Mouse (Mus musculus): ENCODE data around the gene Tmem185a. TPM values are rescaled to one million over a fixed set of nuclear protein-coding genes. Genes with fewer than 3 reads are reported as not detected.
A peak's percentile ranks its signal among the peaks of the same experiment; 100 is the strongest.
"Not testable (repeated sequence)": the region's sequence is repeated elsewhere in the genome, so short reads cannot be mapped to it uniquely, and the experiment has no call there.

Gene Tmem185a
- polyA plus RNA-seq (2014; fragmentation: Nextera tagmentation; extraction: Ambion mirVana) = 32.7 and 39.3 TPM in 2 replicates

DNA sequence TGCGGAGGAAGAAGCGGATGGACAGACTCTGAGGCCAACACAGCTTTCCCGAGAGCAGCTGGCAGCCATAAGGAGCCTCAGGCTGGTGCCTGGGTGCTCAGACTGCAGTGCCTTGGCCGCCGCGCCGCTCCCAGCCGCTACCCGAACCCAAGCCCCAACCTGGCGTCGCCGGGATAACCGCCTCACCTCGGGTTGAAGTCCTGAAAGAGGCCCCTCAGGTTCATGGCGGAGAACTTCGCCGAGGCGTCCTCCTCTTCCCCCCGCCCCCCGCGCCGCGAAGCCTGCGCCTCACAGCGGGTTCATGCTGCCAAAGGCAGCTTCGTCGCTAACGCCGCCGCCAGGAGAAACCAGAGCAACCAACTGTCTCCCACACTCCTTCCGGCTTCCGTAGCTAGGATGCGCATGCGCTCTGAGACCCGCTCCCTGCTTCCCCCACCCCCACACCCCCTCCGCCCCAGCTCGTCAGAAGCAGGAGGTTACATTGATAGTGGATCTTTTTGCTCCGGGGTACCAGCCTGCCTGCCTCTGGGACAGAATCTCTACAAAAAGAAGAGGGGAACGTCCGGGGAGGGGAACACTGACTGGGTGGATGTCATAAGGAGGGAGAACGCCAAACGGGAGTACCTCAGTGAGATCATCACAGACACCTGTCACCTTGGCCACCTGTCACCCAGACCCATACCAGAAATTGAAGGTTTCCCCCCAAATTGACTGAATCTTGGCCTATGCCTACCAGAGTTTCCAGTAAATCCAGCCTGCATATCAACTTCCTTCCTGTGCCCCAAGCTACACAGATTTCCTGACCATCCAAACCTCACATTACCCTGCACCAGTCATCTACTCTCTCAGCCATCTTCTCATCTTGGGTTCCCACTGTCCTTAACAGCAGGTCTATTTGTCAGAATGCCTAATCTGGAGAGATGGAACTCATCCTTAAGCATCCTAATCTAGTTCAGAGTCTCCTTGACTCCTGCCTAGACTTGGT is at the start of gene Tmem185a:
Tmem185a (minus strand) TSS at position 389 of the 985 bp plus-strand sequence.
- H3K36me3 ChIP-seq (ENCODE audit: control insufficient read depth, insufficient read depth, low read length) = no peaks in the 10 kb centered on the region
- peak; percentile 96 for ATAC-seq (ENCODE audit: low FRiP score, low TSS enrichment)
- H3K4me3 ChIP-seq (ENCODE audit: low read length) = peak within 1 kb of the TSS; percentile 53
- peak within 1 kb of the TSS; percentile 65 for H3K9ac ChIP-seq (ENCODE audit: low read depth, low read length)
- H3K9me3 ChIP-seq (ENCODE audit: control insufficient read depth, low read length) = no peaks in the 10 kb centered on the region
- H3K4me1 ChIP-seq (ENCODE audit: control insufficient read depth, insufficient read depth, low read length) = no peaks in the 10 kb centered on the region
- H3K4me2 ChIP-seq (replicated peaks; ENCODE audit: low read depth, low read length) = peak within 1 kb of the TSS; percentile 49
- 28% methylated on average over 40 of the region's 42 CpGs for WGBS
- H3K27ac ChIP-seq (ENCODE audit: low read depth, low read length) = peak within 1 kb of the TSS; percentile 55; the same call in 1 of the 2 replicates
- no peaks in the 10 kb centered on the region for H3K27me3 ChIP-seq (ENCODE audit: control insufficient read depth, insufficient read depth, low read length)

GRCm38 (mm10) chrX:70514413-70514812 is 37.4 kb upstream of the Tmem185a start:
- not testable (repeated sequence) for H3K9ac ChIP-seq (ENCODE audit: low read depth, low read length); H3K27ac ChIP-seq (ENCODE audit: low read depth, low read length); ATAC-seq (ENCODE audit: low FRiP score, low TSS enrichment); H3K4me1 ChIP-seq (ENCODE audit: control insufficient read depth, insufficient read depth, low read length); H3K4me2 ChIP-seq (replicated peaks; ENCODE audit: low read depth, low read length); H3K36me3 ChIP-seq (ENCODE audit: control insufficient read depth, insufficient read depth, low read length); H3K9me3 ChIP-seq (ENCODE audit: control insufficient read depth, low read length); H3K27me3 ChIP-seq (ENCODE audit: control insufficient read depth, insufficient read depth, low read length); H3K4me3 ChIP-seq (ENCODE audit: low read length)
- 61% methylated on average over 3 of the region's 3 CpGs for WGBS

- H3K9ac ChIP-seq (ENCODE audit: low read depth, low read length); H3K27ac ChIP-seq (ENCODE audit: low read depth, low read length); ATAC-seq (ENCODE audit: low FRiP score, low TSS enrichment); H3K27me3 ChIP-seq (ENCODE audit: control insufficient read depth, insufficient read depth, low read length); H3K4me1 ChIP-seq (ENCODE audit: control insufficient read depth, insufficient read depth, low read length); H3K9me3 ChIP-seq (ENCODE audit: control insufficient read depth, low read length); H3K4me3 ChIP-seq (ENCODE audit: low read length); H3K4me2 ChIP-seq (replicated peaks; ENCODE audit: low read depth, low read length); H3K36me3 ChIP-seq (ENCODE audit: control insufficient read depth, insufficient read depth, low read length): not testable (repeated sequence)
- no CpG with 5 or more reads among the region's 1 CpGs for WGBS
Observed at GRCm38 (mm10) chrX:70487328-70487727, 10.3 kb upstream of the Tmem185a start.

GRCm38 (mm10) chrX:70482154-70482553 is 5.2 kb upstream of the Tmem185a start:
- H3K9me3 ChIP-seq (ENCODE audit: control insufficient read depth, low read length) = no peaks in the 10 kb centered on the region
- no peaks in the 10 kb centered on the region for H3K27me3 ChIP-seq (ENCODE audit: control insufficient read depth, insufficient read depth, low read length)
- no peaks in the 10 kb centered on the region for H3K36me3 ChIP-seq (ENCODE audit: control insufficient read depth, insufficient read depth, low read length)
- ATAC-seq (ENCODE audit: low FRiP score, low TSS enrichment) = no peak
- 76% methylated on average over 2 of the region's 2 CpGs for WGBS
- H3K4me1 ChIP-seq (ENCODE audit: control insufficient read depth, insufficient read depth, low read length) = no peaks in the 10 kb centered on the region
- no peak overlapping the region for H3K4me2 ChIP-seq (replicated peaks; ENCODE audit: low read depth, low read length)
- no peak overlapping the region for H3K4me3 ChIP-seq (ENCODE audit: low read length)
- H3K27ac ChIP-seq (ENCODE audit: low read depth, low read length) = no peak overlapping the region
- no peak overlapping the region for H3K9ac ChIP-seq (ENCODE audit: low read depth, low read length)

DNA sequence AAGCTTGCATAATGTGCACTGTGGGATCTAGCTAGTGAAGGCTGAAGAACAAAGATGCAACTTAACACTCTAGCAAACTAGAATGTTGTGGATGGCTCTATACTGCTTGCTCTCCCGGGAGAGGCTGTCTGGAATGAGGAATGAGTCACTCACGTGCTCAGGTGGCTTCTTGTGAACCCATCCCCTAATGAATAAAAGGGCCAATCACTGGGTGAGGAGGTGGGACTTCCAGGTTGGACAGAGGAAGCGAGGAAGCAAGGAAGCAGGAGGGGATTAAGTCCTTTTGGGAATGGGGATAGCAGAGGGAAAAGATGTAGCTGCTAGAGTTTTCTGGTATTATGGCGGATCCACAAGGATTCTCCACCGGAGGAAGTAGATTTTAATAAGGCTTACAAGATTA is 1.7 kb upstream of the Tmem185a start:
- Histone ChIP-seq H3K4me1 (ENCODE audit: control insufficient read depth, insufficient read depth, low read length) (no peaks in the 10 kb centered on the region), H3K4me3 (ENCODE audit: low read length) (no peak overlapping the region), H3K27me3 (ENCODE audit: control insufficient read depth, insufficient read depth, low read length) (no peaks in the 10 kb centered on the region), H3K36me3 (ENCODE audit: control insufficient read depth, insufficient read depth, low read length) (no peaks in the 10 kb centered on the region), H3K27ac (ENCODE audit: low read depth, low read length) (no peak overlapping the region), H3K9ac (ENCODE audit: low read depth, low read length) (no peak overlapping the region), H3K4me2 (replicated peaks; ENCODE audit: low read depth, low read length) (no peak overlapping the region), H3K9me3 (ENCODE audit: control insufficient read depth, low read length) (no peaks in the 10 kb centered on the region)
- 62% methylated on average over 5 of the region's 5 CpGs for WGBS
- no peak for ATAC-seq (ENCODE audit: low FRiP score, low TSS enrichment)

DNA sequence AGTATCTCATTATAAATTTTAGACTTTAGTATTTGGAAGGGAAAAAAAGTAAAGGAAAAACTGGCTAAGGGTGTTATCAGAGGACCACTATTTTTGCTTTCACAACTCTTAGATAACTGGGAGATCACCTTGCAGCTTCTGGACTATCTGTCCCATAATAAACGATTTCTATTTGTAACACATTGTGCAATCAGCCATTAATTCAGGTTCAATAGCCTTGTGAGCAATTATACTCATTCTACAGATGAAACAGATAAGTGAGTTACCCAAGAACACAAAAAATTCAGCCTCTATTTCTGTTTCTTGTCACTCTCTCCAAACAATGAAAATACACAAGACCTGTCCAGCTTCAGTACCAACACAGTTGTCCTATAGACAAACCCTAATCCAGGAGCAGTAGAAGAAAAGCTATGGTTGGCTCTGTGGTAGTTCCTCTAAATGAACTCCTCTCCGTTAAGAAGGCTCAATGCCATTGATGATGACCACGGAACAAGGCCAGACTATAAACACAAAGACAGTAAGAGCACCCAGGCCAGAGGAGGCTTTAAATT is 1.7 kb downstream of the Tmem185a start:
- no peak overlapping the region; the same call in 1 of the 2 replicates for H3K4me2 ChIP-seq (replicated peaks; ENCODE audit: low read depth, low read length)
- no peaks in the 10 kb centered on the region for H3K36me3 ChIP-seq (ENCODE audit: control insufficient read depth, insufficient read depth, low read length)
- no peak overlapping the region for H3K9ac ChIP-seq (ENCODE audit: low read depth, low read length)
- 75% methylated on average over 3 of the region's 3 CpGs for WGBS
- no peaks in the 10 kb centered on the region for H3K9me3 ChIP-seq (ENCODE audit: control insufficient read depth, low read length)
- H3K4me1 ChIP-seq (ENCODE audit: control insufficient read depth, insufficient read depth, low read length) = no peaks in the 10 kb centered on the region
- H3K27ac ChIP-seq (ENCODE audit: low read depth, low read length) = no peak overlapping the region
- H3K27me3 ChIP-seq (ENCODE audit: control insufficient read depth, insufficient read depth, low read length) = no peaks in the 10 kb centered on the region
- H3K4me3 ChIP-seq (ENCODE audit: low read length) = peak overlapping the region; percentile 53; the same call in 1 of the 2 replicates
- no peak for ATAC-seq (ENCODE audit: low FRiP score, low TSS enrichment)

GRCm38 (mm10) chrX:70466897-70467296 is 10.1 kb downstream of the Tmem185a start:
- Histone ChIP-seq H3K4me3 (ENCODE audit: low read length) (no peak overlapping the region), H3K9ac (ENCODE audit: low read depth, low read length) (no peak overlapping the region), H3K4me2 (replicated peaks; ENCODE audit: low read depth, low read length) (no peak overlapping the region), H3K36me3 (ENCODE audit: control insufficient read depth, insufficient read depth, low read length) (0 out of 2 replicates have a peak, but pooled peaks cover under 1% of the 10 kb centered on the region), H3K27ac (ENCODE audit: low read depth, low read length) (no peak overlapping the region), H3K27me3 (ENCODE audit: control insufficient read depth, insufficient read depth, low read length) (no peaks in the 10 kb centered on the region), H3K9me3 (ENCODE audit: control insufficient read depth, low read length) (no peaks in the 10 kb centered on the region), H3K4me1 (ENCODE audit: control insufficient read depth, insufficient read depth, low read length) (no peaks in the 10 kb centered on the region)
- ATAC-seq (ENCODE audit: low FRiP score, low TSS enrichment) = no peak
- 59% methylated on average over 1 of the region's 1 CpGs for WGBS

- no peaks in the 10 kb centered on the region for H3K9me3 ChIP-seq (ENCODE audit: control insufficient read depth, low read length)
- 0 out of 2 replicates have a peak, but pooled peaks cover 3% of the 10 kb centered on the region for H3K36me3 ChIP-seq (ENCODE audit: control insufficient read depth, insufficient read depth, low read length)
- 77% methylated on average over 2 of the region's 2 CpGs for WGBS
- H3K9ac ChIP-seq (ENCODE audit: low read depth, low read length) = no peak overlapping the region
- no peak overlapping the region for H3K4me3 ChIP-seq (ENCODE audit: low read length)
- no peaks in the 10 kb centered on the region for H3K4me1 ChIP-seq (ENCODE audit: control insufficient read depth, insufficient read depth, low read length)
- ATAC-seq (ENCODE audit: low FRiP score, low TSS enrichment) = no peak
- H3K27me3 ChIP-seq (ENCODE audit: control insufficient read depth, insufficient read depth, low read length) = no peaks in the 10 kb centered on the region
- no peak overlapping the region for H3K27ac ChIP-seq (ENCODE audit: low read depth, low read length)
- H3K4me2 ChIP-seq (replicated peaks; ENCODE audit: low read depth, low read length) = no peak overlapping the region
Observed at GRCm38 (mm10) chrX:70465489-70465888, 11.5 kb downstream of the Tmem185a start.

DNA sequence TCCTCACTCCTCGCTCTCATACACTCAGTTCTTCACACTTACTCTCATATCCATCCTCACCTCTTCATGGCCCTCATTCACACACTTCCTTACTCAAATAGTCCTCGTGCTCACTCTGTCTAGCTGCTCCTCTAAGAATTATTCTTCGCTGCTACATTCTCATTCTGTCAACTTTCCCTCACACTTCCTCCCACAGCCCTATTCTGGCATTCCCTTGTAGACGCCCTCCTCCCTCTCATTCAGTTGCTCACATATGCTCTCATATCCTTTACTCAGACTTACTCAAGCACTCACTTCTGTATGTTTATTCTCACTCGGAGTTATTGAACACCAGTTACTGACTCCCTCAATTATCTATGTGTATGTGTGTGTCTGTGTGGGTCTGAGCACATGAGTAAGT is 13.4 kb downstream of the Tmem185a start:
- Histone ChIP-seq H3K27me3 (ENCODE audit: control insufficient read depth, insufficient read depth, low read length) (no peaks in the 10 kb centered on the region), H3K27ac (ENCODE audit: low read depth, low read length) (no peak overlapping the region), H3K9me3 (ENCODE audit: control insufficient read depth, low read length) (no peaks in the 10 kb centered on the region), H3K4me1 (ENCODE audit: control insufficient read depth, insufficient read depth, low read length) (no peaks in the 10 kb centered on the region), H3K4me3 (ENCODE audit: low read length) (no peak overlapping the region), H3K4me2 (replicated peaks; ENCODE audit: low read depth, low read length) (no peak overlapping the region), H3K36me3 (ENCODE audit: control insufficient read depth, insufficient read depth, low read length) (peaks cover 3% of the 10 kb centered on the region; the same call in 1 of the 2 replicates), H3K9ac (ENCODE audit: low read depth, low read length) (no peak overlapping the region)
- ATAC-seq (ENCODE audit: low FRiP score, low TSS enrichment) = no peak
- WGBS = 84% methylated on average over 5 of the region's 5 CpGs
